Mouse (Mus musculus) right cerebral cortex, postnatal 25 days (tissue): ENCODE measurements around the gene Scd4.

ENCODE experiments used
- DNase-seq: peaks from one replicate; pipeline ENCODE4 v3.0.0; 2022

Gene Scd4

DNA sequence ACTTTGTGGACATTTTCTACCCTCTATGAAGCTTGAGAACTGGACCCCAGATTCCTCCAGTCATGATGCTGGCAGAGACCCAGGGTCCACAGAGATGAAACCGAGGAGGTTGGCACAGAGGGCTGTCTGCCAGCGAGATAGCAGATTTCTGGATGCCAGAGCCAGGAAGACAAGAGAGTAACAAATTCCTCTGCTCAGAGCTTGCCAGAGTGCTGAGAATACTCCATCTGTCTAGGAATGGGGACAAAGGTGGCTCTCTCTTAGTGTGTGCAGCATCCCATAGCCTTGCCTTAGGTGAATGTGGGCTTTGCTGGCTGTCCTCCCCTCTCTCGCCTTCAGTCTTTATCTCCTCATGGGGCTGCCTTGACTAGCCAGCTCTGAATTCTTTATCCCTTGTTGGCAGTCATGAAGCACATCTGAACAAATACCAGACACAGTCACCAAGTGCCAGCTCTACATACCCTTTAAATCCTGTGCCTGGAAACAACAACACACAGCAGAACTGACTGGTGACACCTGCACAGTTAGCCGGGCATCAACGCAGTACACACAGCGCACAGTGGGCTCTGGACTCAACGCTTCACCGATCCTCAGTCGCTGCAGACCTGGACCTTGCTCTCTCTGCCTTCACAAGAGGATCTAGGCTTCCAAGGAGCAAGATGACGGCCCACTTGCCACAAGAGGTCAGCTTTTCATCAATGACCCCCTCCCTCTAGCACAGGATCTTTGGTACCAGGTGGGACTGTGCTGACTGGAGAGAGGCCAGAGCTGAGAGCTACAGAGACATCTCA is at the start of gene Scd4:
Scd4 (plus strand) TSS at position 260 of the 791 bp plus-strand sequence.
- peak; percentile 53 for DNase-seq

DNA sequence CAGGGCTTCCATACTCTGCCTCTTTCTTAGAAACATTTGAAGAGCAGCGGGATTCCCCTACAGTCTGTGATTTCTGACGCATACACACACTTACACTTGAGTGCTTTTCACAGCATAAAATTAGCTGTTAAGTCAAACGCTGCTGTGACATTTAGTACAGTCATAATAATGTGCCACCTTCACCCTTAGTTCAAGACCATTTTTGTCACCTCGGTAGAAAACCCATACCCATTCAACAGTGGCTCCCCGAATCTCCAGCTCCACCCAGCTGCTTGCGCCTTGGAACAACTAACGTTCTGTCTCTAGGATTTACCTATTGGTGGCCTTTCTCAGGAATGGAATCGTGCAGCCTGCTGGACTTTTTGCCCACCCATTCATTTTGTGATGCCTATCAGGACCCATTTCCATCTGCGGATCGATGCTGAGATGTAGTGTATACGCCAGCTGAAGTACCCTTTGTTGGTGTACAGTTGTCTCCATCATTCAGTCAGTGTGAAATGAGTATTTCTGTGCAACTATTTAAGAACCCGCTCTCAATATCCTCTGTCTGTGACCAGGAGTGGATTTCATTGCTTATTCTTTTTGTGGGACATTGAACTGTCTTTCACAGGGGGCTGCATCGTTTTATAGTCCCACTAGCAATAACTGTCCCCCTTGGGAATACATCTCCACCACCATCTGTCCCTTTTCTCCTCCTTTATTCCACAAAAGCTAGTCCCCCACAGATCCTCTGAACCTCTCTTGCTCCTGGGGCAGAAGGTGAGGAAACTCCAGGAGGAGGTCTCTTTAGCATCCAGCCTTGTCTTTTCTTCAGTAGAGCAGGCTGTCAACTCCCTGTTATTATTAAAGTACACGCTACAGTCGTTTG is 49.5 kb upstream of the Scd4 start:
- DNase-seq = no peak

DNA sequence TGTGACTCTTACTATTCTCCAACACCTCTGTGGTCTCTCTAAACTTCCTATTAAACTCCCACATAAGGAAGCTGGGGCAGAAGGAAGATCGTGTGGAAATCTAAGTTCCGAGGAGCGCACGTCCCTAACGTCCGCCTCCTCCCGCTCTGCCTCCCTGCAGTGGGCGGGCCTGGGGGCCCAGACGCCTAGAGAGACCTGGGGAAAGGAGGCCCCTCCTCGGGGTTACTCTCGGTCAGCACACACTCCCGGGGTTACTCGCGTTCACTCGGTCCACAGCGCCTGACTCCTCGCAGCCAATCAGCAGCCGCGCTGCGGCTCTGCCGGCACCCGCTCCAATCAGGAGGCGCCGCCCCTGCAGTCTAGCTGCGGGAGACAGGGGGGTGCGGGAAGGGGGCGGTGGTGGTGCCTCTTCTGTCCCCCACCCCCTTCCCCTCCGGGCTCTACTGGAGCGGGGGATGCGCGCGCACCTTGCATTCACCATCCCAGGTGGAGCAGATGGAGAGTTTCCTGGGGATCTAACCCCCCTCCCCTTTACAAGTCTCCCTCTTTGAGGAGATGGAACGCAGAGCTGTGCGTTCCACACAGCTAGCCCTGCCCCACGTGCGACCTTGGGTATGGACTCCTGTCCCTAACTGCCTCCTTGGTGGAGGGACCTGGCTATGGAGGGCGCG is 48.7 kb upstream of the Scd4 start:
- peak; percentile 91 for DNase-seq

DNA sequence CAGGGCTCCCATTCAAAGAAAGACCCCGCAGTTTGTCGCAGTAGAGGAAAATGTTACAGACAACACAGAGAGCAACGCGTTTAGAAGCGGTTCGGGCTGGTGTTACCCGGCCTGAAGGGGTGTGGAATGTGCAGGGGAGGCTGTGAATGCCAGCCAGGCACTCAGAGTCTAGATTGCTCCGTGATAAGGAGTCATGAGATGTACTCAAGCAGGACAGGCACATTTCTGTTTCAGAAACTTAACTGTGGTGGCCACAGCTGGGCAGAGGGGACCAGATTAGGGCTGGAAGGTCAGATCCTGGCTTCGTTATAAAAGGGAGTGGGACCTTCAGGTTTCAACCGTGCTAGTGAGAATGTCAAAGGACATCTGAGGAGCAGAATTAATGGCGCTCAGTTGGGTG is 48.2 kb upstream of the Scd4 start:
- no peak for DNase-seq

DNA sequence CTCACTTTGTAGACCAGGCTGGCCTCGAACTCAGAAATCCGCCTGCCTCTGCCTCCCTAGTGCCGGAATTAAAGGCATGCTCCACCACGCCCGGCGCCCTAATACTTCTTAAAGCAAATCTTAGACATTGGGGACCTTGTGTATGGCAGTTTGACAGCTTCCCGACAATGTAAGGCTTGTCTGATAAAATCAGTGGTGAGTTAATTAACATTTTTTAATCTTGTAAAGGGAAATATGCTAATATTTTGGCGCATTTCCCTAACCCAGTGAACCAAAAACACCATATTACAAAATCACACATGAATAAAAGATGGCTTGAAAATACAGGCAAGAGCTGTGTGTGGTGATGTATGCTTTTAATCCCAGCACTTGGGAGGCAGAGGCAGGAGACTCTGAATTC is 47.3 kb upstream of the Scd4 start:
- DNase-seq = no peak

DNA sequence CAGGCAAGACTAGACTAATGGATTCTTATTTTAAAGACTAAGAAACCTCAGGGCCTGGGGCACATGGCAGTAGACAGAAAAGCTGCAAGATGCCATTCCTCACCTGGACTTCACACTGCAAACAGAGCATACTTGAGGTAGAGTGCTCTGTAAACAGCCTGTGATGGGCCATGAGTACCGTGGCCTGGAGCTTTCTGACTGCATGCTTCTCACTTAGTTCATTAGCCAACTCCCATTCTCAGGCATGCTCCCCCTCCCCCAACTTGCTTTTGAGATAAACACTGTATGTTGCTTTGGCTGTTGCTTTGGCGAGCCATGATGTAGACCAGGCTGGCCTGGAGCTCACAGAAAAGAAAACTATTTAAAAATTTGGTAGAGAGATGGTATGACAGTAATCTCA is 46.8 kb upstream of the Scd4 start:
- no peak for DNase-seq

DNA sequence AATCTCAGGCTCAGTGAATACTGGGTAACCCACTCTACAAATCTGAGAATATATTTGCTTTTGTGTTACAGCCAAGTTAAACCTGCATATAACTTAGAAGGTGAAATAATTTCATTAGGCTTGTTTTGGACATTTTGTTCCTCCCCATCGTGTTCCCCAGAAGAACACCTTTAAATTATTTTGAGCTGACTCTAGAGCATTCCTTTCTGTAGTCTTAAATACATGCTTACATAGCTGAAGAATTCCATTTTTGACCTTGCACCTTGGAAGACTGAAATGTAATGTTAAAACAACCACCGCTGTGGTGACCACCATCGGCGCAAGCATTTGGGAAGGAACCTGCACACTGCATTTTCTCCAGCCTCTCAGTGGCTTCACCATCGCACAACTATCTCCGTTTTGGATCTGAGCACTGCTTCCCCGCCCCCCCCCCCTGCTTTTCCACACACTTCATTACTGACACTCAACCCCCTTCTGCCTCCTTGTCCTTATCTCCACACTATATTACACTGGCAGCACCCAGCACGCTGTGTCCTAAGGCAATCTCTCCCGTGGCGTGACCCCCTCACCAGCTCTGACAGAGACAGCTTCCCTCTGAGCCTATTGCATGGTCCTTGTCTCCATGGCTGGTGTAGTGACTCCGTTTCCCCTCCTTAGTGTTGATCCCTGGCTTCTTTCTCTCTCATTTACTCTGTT is 45.3 kb upstream of the Scd4 start:
- DNase-seq = no peak

DNA sequence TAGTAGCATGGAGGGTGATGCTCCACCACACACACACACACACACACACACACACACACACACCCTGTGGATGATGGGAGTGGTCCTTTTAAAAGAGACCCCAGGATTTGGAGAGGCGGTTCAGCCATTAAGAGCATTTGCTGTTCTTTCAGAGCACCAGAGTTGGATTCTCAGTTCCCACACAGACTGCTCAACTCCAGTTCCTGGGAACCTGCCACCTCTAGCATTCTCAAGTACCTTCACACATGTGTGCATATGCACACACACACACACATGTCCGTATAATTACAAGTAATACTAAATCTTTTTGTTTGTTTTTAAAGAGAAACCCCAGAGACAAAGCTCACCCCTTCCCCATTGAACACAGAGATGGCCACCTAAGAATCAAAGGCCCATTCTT is 40.8 kb upstream of the Scd4 start:
- no peak for DNase-seq

DNA sequence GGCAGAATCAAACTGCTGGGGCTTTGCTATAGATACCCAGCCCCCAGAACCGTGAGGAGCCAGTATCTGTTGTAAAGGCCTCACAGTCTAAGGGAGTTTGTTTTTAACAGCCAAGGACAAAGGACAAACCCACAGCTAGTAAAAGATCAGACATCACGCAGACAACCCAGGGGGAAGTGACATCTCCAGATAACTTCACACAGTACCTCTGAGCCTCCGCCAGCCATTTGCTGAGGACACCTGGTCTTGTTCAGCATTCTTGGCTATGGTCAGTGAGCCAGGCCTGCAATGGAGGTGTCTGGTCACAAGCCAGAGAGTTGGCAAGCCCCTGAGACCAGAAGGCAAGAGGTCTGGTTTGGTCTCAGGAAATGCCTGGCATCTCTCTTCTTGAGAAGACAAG is 40.4 kb upstream of the Scd4 start:
- DNase-seq = no peak

DNA sequence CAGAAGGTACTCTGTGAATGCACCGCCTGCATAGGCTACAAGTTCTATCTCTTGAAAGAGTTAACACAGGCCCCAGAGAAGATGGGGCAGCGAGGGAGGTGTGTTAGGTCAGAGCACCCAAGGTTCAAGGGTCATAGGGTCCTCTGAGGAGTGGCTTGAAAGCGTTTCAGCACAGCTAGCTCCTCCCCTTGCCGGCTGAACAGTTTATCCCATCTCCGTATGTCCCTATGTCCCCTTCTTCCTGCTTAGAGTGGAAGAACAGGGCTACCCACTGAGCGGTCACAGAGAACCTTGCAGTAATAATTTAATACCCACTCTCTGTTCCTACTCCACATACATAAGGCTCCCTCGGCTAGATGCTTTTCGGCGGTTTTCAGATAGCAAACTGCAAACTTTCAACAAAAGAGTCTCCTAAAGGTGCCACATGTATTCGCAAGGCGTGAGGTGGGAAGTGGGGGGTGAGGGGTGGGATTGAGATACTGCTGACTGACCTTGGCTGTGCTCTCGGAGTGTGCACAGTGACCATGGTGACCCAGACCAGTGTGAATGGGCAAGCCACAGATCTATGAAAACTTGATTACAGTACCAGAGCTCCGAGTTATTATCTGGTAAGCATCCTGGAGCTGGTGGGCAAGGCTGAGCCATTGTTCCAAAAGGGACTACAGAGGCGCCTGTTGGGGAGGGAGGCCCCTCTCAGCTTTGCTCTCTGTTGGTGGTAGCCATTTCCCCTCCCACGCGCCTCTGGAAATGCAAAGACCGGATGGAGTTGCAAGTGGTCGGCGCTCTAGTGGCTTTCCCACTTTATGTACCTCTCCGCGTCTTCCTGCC is 39.7 kb upstream of the Scd4 start, which contains the start of gene Scd2:
Scd2 (plus strand) TSS at position 734 of the 828 bp plus-strand sequence.
- no peak for DNase-seq

DNA sequence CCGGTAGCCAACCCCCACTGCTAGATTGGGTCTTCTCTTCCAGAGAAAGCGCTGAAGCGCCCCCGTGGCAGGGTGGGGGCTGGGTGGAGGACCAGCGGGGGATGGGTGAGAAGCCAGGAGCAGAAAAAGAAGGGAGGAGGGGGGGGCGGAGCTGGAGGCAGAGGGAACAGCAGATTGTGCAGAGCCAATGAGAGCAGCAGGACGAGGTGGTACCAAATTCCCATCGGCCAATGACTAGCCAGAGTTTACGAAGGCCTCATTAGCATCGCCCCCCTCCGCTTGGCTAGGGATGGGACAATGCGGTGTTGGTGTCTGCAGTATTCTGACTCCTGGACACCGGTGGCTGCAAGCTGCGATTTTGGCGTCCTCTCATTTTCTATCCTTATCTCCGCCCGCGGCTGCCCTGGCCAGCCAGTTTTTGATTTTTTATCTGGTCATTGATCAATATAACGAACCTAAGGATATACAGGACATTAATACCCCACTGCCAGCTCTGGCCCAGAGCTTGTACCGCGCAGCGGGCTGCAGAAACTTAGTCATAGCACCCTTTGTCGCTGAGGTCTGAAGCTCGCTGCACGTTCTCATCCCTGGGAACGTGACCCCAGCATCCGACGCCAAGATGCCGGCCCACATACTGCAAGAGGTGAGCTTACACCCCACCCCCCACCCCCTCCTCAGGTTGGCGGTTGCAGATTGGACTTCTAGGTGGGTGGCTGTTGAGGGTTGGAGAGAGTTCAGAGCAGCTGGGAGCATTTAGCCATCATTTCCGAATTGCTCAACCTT is 38.9 kb upstream of the Scd4 start:
- DNase-seq = peak; percentile 92

DNA sequence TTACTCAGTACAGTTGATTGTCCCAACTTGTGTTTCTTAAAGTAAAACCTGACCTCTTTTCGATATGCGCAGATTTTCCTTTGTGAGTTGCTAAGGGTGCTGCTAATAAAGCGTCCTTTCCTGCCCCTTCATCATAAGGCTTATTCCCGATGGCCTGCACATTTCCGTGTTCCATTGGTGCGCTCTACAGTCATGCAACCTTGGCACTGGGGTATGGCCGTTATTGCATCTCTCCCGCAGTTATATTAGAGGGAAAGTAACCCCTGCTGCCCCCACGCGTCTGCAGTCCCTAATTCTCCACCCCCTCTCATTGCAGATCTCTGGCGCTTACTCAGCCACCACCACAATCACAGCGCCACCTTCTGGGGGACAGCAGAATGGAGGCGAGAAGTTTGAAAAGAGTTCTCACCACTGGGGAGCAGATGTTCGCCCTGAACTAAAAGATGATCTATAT is 38.3 kb upstream of the Scd4 start:
- DNase-seq = peak; percentile 86

DNA sequence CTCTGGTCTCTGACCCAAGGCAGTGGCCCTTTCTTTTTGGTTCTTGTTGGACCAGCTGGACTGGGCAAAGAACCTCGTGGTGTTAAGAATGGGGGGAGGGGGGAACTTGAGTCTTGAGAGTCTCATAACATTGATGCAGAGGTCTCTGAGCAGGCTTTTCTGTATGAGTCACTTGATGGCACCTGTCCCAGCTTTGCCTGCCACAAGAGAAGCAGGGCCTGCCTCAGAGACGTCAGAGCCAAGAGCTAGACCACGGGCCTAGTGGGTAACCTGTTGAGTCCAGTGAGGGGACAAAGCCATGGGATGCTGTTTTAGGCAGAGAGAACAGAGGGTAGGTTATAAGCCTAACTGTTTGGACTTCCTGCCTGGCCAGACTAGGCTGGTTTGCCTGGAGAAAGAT is 37.6 kb upstream of the Scd4 start:
- DNase-seq = no peak

DNA sequence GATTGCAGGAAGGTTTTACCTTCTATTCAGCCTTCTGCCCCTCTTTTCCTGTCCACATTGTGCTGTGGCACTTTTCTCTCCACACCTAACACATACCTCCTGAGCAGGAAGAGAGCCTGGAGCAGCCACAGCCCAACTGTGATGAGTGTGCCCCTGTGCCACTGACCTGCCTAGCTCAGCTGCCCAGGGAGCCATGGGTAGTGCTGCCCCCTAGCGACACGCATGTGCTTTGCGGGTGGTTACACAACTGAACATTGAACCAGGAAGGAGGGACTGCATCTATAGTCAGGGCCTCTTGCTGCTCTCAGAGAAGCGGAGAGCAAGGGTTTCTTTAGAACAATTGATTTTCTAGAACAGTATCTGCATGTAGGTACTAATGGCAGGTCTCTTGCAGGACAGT is 37.2 kb upstream of the Scd4 start:
- peak; percentile 78 for DNase-seq

DNA sequence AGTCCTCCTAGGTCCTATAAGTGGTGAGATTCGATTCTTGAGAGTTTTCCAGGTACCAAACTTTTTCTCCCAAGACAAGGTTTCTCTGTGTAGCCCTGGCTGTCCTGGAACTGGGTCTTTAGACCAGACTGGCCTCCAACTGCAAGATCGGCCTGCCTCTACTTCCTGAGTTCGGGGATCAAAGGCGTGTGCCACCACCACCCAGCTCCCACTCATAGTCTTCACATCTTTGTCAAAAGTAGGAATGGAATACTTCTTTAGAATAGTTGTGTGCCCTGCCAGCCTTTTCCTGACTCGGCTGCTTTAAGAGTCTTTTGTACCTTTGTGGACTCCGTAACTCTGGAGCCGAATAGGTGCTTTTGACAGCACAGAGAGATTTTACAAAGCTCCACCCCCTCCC is 36.7 kb upstream of the Scd4 start:
- no peak for DNase-seq

DNA sequence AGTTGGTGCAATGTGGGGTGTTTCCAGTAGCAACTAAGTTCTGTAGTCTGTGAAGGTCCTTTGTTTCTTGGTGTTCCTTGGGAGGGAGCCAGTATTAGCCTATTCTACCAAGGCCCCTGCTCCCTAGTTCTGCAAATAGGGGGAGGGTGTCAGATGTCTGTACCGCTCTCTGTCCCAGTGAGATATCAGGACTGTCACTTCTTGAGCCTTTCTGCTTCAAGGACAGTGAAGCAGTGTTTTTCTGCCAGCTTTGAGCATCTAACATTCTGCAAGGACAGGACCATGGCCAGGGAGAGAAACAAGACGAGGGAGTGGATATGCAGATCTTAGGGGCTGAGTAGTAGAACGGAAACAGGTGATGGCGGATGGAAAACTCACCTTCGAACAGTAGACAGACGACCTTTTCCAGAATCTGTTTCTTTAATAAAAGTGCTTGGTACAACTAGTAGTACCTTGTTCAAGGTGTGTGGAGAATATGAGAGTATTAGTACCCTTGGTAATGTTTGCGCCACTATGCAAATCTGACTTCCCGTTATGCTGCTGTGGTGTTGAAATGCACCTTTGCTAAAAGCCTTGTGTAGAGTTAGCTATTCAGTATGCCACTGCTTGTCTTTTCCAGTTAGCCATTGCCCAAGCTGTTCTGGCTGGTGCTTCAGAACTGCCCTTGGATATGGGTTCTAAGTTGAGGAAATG is 35.7 kb upstream of the Scd4 start:
- no peak for DNase-seq

DNA sequence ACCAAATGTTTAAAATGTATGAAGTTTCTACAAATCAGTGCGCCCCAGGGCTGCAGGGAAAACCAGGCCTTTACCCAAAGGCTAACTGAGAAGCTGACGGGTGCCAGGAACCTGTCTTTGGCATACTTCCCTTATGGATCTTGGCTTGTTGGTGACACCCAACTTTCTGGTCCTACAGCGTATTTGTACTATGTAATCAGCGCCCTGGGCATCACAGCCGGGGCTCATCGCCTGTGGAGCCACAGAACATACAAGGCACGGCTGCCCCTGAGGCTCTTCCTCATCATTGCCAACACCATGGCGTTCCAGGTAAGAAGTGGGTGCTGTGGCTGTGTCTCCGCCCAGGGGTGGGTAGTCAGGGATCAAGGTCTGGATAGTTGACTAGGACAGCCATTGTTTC is 35.0 kb upstream of the Scd4 start:
- no peak for DNase-seq

DNA sequence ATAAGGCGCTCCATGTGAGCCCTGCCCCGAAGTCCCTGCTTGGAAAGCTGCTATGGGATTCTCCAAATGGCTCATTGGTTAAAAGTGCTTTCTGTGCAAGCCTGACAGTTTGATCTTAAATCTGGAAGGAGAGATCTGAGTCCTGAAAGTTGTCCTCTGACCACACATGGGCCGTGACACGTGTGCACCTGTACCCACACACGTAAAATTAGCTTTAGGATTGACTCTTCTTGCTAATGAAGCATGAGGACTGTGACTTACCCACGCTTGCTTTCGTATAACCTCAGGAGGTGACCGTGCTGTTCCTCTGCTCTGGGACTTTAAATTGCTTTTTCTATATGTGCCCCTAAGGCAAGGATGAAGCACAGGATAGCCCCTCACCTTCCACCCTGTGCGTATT is 33.8 kb upstream of the Scd4 start:
- no peak for DNase-seq

DNA sequence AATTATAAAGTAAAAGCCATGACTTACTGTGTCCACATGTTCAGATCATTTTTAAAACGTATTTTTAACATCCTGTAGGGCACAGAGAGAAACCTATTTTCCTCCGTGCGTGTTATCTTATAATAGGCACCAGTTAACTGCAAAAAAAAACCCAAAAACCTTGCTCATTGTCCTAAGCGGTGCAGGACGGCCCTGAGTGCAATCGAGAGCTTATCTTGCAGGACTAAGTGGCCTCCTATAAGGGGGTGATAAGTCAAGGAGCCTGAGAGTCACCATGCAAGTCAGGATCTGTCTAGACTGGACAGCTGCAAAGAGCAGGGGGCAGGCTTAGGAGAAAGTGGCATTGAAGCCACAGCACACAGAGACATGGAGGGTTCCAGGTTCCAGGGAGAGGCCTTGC is 33.0 kb upstream of the Scd4 start:
- no peak for DNase-seq

DNA sequence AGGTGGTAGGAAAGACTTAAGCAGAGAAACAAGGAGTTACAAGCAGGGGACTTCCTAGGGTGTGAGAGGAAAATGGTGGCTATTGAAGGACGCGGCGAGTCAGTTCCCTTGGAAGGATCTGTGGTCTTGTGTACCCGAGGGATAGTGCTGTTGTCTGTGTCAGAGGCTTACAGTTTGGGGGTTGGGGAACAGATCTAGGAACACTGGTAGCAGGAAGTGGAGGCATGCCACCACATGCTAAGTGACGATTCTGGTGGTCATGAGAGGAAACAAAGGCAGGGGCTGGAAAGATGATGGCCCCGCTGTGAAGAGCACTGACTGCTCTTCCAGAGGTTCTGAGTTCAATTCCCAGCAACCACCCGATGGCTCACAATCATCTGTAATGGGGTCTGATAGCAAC is 32.4 kb upstream of the Scd4 start:
- no peak for DNase-seq

DNA sequence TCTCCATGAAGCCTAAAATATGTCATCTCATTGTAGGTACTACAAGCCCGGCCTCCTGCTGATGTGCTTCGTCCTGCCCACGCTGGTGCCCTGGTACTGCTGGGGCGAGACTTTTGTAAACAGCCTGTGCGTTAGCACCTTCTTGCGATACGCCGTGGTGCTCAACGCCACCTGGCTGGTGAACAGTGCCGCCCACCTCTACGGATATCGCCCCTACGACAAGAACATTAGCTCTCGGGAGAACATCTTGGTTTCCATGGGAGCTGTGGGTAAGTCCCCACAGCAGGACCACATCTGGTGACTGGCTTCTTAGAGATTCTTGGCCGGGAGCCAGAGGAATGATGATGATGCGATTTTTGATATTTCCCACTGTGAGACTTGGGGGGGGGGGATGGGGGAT is 31.7 kb upstream of the Scd4 start:
- DNase-seq = no peak
